In genomic region chr13:51523311-51523710, GRCm38 (mm10) we compare ENCODE assay signal across 12 mouse cellular contexts.
"Had no signal": no experiment of that assay in that cellular context is flagged by ENCODE, and none has a peak within 500 bp of the region (broad histone marks: within the 10 kb centered on the region; RNA-seq: fewer than 3 reads in every experiment).

No protein-coding gene starts in this region.

- ATAC-seq: midbrain, embryonic 16.5 days had no signal

- DNase-seq: lung, adult 18-20 months; lung, embryonic 14.5 days; lung, postnatal 10 days; lung, postnatal 4 days; midbrain, embryonic 14.5 days; retina, postnatal 1 day; right cerebral cortex, postnatal 4 days; spleen, adult 18-20 months; thymus, adult 18-20 months; thymus, postnatal 14 days; thymus, postnatal 36 days had no signal
